Mouse (Mus musculus): ENCODE data around the gene Arl2bp. TPM values are rescaled to one million over a fixed set of nuclear protein-coding genes. Genes with fewer than 3 reads are reported as not detected.
A peak's percentile ranks its signal among the peaks of the same experiment; 100 is the strongest.

The Arl2bp gene
- polyA plus RNA-seq, 1 experiment from 2014 or later: 53.5 TPM

GRCm38 (mm10) chr8:94649496-94649895 is 16.9 kb upstream of the Arl2bp start:
- Histone ChIP-seq H3K9me3 (ENCODE audit: control insufficient read depth, low read length) (no peaks in the 10 kb centered on the region), H3K27me3 (replicated peaks; ENCODE audit: control insufficient read depth, insufficient read depth, low read length) (no peaks in the 10 kb centered on the region), H3K9ac (ENCODE audit: low read length) (no peak overlapping the region), H3K4me1 (replicated peaks; ENCODE audit: control insufficient read depth, insufficient read depth, low read length) (no peaks in the 10 kb centered on the region), H3K27ac (ENCODE audit: low read depth) (no peak overlapping the region), H3K4me2 (ENCODE audit: low read length) (no peak overlapping the region), H3K36me3 (ENCODE audit: control insufficient read depth, insufficient read depth, low read length) (peaks cover 78% of the 10 kb centered on the region), H3K4me3 (ENCODE audit: low read depth, low read length) (no peak overlapping the region)
- DNase-seq (ENCODE audit: low spot score) (no peak), ATAC-seq (replicated peaks; ENCODE audit: low FRiP score, low TSS enrichment, low read depth) (no peak)
- 79% methylated on average over 3 of the region's 3 CpGs for WGBS

GRCm38 (mm10) chr8:94652951-94653350 is 13.4 kb upstream of the Arl2bp start:
- no peak overlapping the region for H3K27ac ChIP-seq (ENCODE audit: low read depth)
- H3K4me3 ChIP-seq (ENCODE audit: low read depth, low read length): no peak overlapping the region
- ATAC-seq (replicated peaks; ENCODE audit: low FRiP score, low TSS enrichment, low read depth) (no peak), DNase-seq (ENCODE audit: low spot score) (no peak)
- H3K9me3 ChIP-seq (ENCODE audit: control insufficient read depth, low read length): no peaks in the 10 kb centered on the region
- H3K4me2 ChIP-seq (ENCODE audit: low read length): no peak overlapping the region
- H3K4me1 ChIP-seq (replicated peaks; ENCODE audit: control insufficient read depth, insufficient read depth, low read length): no peaks in the 10 kb centered on the region
- 91% methylated on average over 3 of the region's 3 CpGs for WGBS
- no peaks in the 10 kb centered on the region for H3K27me3 ChIP-seq (replicated peaks; ENCODE audit: control insufficient read depth, insufficient read depth, low read length)
- H3K36me3 ChIP-seq (ENCODE audit: control insufficient read depth, insufficient read depth, low read length): peaks cover 77% of the 10 kb centered on the region
- H3K9ac ChIP-seq (ENCODE audit: low read length): no peak overlapping the region

- Histone ChIP-seq H3K4me2 (ENCODE audit: low read length) (no peak overlapping the region), H3K4me1 (replicated peaks; ENCODE audit: control insufficient read depth, insufficient read depth, low read length) (no peaks in the 10 kb centered on the region), H3K9ac (ENCODE audit: low read length) (no peak overlapping the region), H3K36me3 (ENCODE audit: control insufficient read depth, insufficient read depth, low read length) (peaks cover 76% of the 10 kb centered on the region), H3K27me3 (replicated peaks; ENCODE audit: control insufficient read depth, insufficient read depth, low read length) (no peaks in the 10 kb centered on the region), H3K27ac (ENCODE audit: low read depth) (no peak overlapping the region), H3K4me3 (ENCODE audit: low read depth, low read length) (no peak overlapping the region), H3K9me3 (ENCODE audit: control insufficient read depth, low read length) (no peaks in the 10 kb centered on the region)
- no peak for DNase-seq (ENCODE audit: low spot score)
- no peak for ATAC-seq (replicated peaks; ENCODE audit: low FRiP score, low TSS enrichment, low read depth)
These were observed 11.4 kb upstream of the Arl2bp start for GRCm38 (mm10) chr8:94654994-94655393.

GRCm38 (mm10) chr8:94658031-94658430 is 8.4 kb upstream of the Arl2bp start:
- Histone ChIP-seq H3K4me2 (ENCODE audit: low read length) (no peak overlapping the region), H3K27ac (ENCODE audit: low read depth) (no peak overlapping the region), H3K9ac (ENCODE audit: low read length) (no peak overlapping the region), H3K4me3 (ENCODE audit: low read depth, low read length) (no peak overlapping the region), H3K4me1 (replicated peaks; ENCODE audit: control insufficient read depth, insufficient read depth, low read length) (no peaks in the 10 kb centered on the region), H3K36me3 (ENCODE audit: control insufficient read depth, insufficient read depth, low read length) (peaks cover 60% of the 10 kb centered on the region), H3K9me3 (ENCODE audit: control insufficient read depth, low read length) (no peaks in the 10 kb centered on the region), H3K27me3 (replicated peaks; ENCODE audit: control insufficient read depth, insufficient read depth, low read length) (no peaks in the 10 kb centered on the region)
- DNase-seq (ENCODE audit: low spot score): no peak
- 90% methylated on average over 2 of the region's 2 CpGs for WGBS
- ATAC-seq (replicated peaks; ENCODE audit: low FRiP score, low TSS enrichment, low read depth): no peak

- Histone ChIP-seq H3K27me3 (replicated peaks; ENCODE audit: control insufficient read depth, insufficient read depth, low read length) (no peaks in the 10 kb centered on the region), H3K4me1 (replicated peaks; ENCODE audit: control insufficient read depth, insufficient read depth, low read length) (no peaks in the 10 kb centered on the region), H3K9me3 (ENCODE audit: control insufficient read depth, low read length) (no peaks in the 10 kb centered on the region), H3K9ac (ENCODE audit: low read length) (no peak overlapping the region), H3K27ac (ENCODE audit: low read depth) (no peak overlapping the region), H3K36me3 (ENCODE audit: control insufficient read depth, insufficient read depth, low read length) (peaks cover 42% of the 10 kb centered on the region), H3K4me3 (ENCODE audit: low read depth, low read length) (no peak overlapping the region), H3K4me2 (ENCODE audit: low read length) (no peak overlapping the region)
- 78% methylated on average over 4 of the region's 4 CpGs for WGBS
- ATAC-seq (replicated peaks; ENCODE audit: low FRiP score, low TSS enrichment, low read depth): peak; percentile 89
- no peak for DNase-seq (ENCODE audit: low spot score)
These were observed 6.0 kb upstream of the Arl2bp start for GRCm38 (mm10) chr8:94660418-94660817.

GRCm38 (mm10) chr8:94664722-94665121 is 1.7 kb upstream of the Arl2bp start:
- Histone ChIP-seq H3K4me3 (ENCODE audit: low read depth, low read length) (no peak overlapping the region), H3K36me3 (ENCODE audit: control insufficient read depth, insufficient read depth, low read length) (peaks cover 24% of the 10 kb centered on the region), H3K27me3 (replicated peaks; ENCODE audit: control insufficient read depth, insufficient read depth, low read length) (no peaks in the 10 kb centered on the region), H3K4me2 (ENCODE audit: low read length) (no peak overlapping the region), H3K4me1 (replicated peaks; ENCODE audit: control insufficient read depth, insufficient read depth, low read length) (peaks cover 14% of the 10 kb centered on the region), H3K9me3 (ENCODE audit: control insufficient read depth, low read length) (no peaks in the 10 kb centered on the region), H3K9ac (ENCODE audit: low read length) (no peak overlapping the region), H3K27ac (ENCODE audit: low read depth) (no peak overlapping the region)
- DNase-seq (ENCODE audit: low spot score): peak; percentile 46
- WGBS: 80% methylated on average over 2 of the region's 2 CpGs
- ATAC-seq (replicated peaks; ENCODE audit: low FRiP score, low TSS enrichment, low read depth): no peak

GRCm38 (mm10) chr8:94674384-94674783 is 8.0 kb downstream of the Arl2bp start:
- Histone ChIP-seq H3K9me3 (ENCODE audit: control insufficient read depth, low read length) (no peaks in the 10 kb centered on the region), H3K4me3 (ENCODE audit: low read depth, low read length) (no peak overlapping the region), H3K27ac (ENCODE audit: low read depth) (no peak overlapping the region), H3K36me3 (ENCODE audit: control insufficient read depth, insufficient read depth, low read length) (peaks cover 48% of the 10 kb centered on the region), H3K4me2 (ENCODE audit: low read length) (no peak overlapping the region), H3K4me1 (replicated peaks; ENCODE audit: control insufficient read depth, insufficient read depth, low read length) (no peaks in the 10 kb centered on the region), H3K27me3 (replicated peaks; ENCODE audit: control insufficient read depth, insufficient read depth, low read length) (no peaks in the 10 kb centered on the region), H3K9ac (ENCODE audit: low read length) (no peak overlapping the region)
- 71% methylated on average over 5 of the region's 5 CpGs for WGBS
- no peak for ATAC-seq (replicated peaks; ENCODE audit: low FRiP score, low TSS enrichment, low read depth)
- no peak for DNase-seq (ENCODE audit: low spot score)

GRCm38 (mm10) chr8:94675923-94676322 is 9.5 kb downstream of the Arl2bp start:
- H3K27ac ChIP-seq (ENCODE audit: low read depth): no peak overlapping the region
- 86% methylated on average over 6 of the region's 6 CpGs for WGBS
- H3K9me3 ChIP-seq (ENCODE audit: control insufficient read depth, low read length): peaks cover 4% of the 10 kb centered on the region; the same call in 1 of the 2 replicates
- DNase-seq (ENCODE audit: low spot score) (no peak), ATAC-seq (replicated peaks; ENCODE audit: low FRiP score, low TSS enrichment, low read depth) (no peak)
- H3K4me2 ChIP-seq (ENCODE audit: low read length): no peak overlapping the region
- no peaks in the 10 kb centered on the region for H3K4me1 ChIP-seq (replicated peaks; ENCODE audit: control insufficient read depth, insufficient read depth, low read length)
- H3K36me3 ChIP-seq (ENCODE audit: control insufficient read depth, insufficient read depth, low read length): peaks cover 39% of the 10 kb centered on the region
- H3K9ac ChIP-seq (ENCODE audit: low read length): no peak overlapping the region
- H3K27me3 ChIP-seq (replicated peaks; ENCODE audit: control insufficient read depth, insufficient read depth, low read length): no peaks in the 10 kb centered on the region
- H3K4me3 ChIP-seq (ENCODE audit: low read depth, low read length): no peak overlapping the region

GRCm38 (mm10) chr8:94678582-94678981 is 12.2 kb downstream of the Arl2bp start:
- peaks cover 4% of the 10 kb centered on the region; the same call in 1 of the 2 replicates for H3K9me3 ChIP-seq (ENCODE audit: control insufficient read depth, low read length)
- no peak for DNase-seq (ENCODE audit: low spot score)
- no peak overlapping the region for H3K9ac ChIP-seq (ENCODE audit: low read length)
- no peak overlapping the region for H3K4me2 ChIP-seq (ENCODE audit: low read length)
- peaks cover 12% of the 10 kb centered on the region for H3K36me3 ChIP-seq (ENCODE audit: control insufficient read depth, insufficient read depth, low read length)
- no peaks in the 10 kb centered on the region for H3K27me3 ChIP-seq (replicated peaks; ENCODE audit: control insufficient read depth, insufficient read depth, low read length)
- peaks cover 4% of the 10 kb centered on the region; the same call in 1 of the 2 replicates for H3K4me1 ChIP-seq (replicated peaks; ENCODE audit: control insufficient read depth, insufficient read depth, low read length)
- no peak overlapping the region for H3K4me3 ChIP-seq (ENCODE audit: low read depth, low read length)
- no peak for ATAC-seq (replicated peaks; ENCODE audit: low FRiP score, low TSS enrichment, low read depth)
- 17% methylated on average over 9 of the region's 9 CpGs for WGBS
- peak overlapping the region; percentile 73; the same call in 1 of the 2 replicates for H3K27ac ChIP-seq (ENCODE audit: low read depth)
